Mouse (Mus musculus) left cerebral cortex, postnatal 4 days (tissue): ENCODE measurements around the gene Xpnpep1. TPM values are rescaled to one million over a fixed set of nuclear protein-coding genes. Genes with fewer than 3 reads are reported as not detected.

ENCODE experiments used
- DNase-seq: peaks from one replicate; pipeline ENCODE4 v3.0.0-alpha.2; 2022
- intact Hi-C: fragments of 180-260 bp; cut with DNase I; formaldehyde crosslinking; loops from one replicate; pipeline ENCODE4 v1.15.1; 2025
- total RNA-seq, 2 experiments: library from RNA; stranded (reverse); gene quantifications; 2 replicates each; pipeline ENCODE4 v1.2.3; 2021

The Xpnpep1 gene
- total RNA-seq, 2 experiments from 2014 or later, result 123 to 124 TPM

DNA sequence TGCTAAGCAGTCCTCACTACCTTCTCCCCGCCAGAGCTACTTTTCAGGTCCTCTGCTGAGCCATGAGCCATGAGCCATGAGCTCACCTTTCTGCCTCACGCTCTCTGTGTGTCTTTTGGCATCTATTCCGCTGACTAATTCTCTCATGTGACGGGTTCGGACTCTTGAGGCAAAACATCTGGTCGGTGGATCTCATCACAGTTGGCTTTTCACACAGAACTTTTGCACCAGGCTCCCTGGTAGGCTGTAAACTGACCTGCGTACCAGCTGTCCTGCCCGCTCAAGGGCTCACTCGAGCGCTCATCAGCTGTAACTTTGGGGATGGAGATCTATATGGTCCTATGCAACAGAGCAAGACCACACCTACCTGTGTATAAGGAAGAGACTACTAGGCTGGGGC, 26.9 kb upstream of the Xpnpep1 start:
- intact Hi-C loops, result no loop called here
- DNase-seq, result no peak

GRCm38 (mm10) chr19:53066531-53066930, 26.5 kb upstream of the Xpnpep1 start:
- DNase-seq, result no peak
- intact Hi-C loops, result no loop called here

DNA sequence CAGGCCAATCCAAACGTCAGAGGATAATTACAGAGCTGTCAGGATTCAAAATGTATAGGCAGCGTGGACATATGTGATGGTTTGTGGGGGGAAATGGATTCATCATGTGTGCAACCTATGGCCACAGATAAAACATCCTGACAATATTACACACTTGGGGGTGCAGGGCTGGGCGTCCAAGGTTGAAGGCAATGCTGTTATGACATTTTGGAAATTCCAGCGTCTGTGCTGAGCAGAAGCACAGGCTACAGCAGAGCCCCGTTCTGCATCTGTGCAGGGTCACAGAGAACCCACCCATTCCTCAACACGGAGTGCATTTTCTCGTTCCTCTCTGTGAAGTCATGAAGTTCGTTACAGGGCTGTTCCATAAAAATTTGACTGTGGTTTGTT, 25.0 kb upstream of the Xpnpep1 start:
- intact Hi-C loops, result no loop called here
- no peak for DNase-seq

DNA sequence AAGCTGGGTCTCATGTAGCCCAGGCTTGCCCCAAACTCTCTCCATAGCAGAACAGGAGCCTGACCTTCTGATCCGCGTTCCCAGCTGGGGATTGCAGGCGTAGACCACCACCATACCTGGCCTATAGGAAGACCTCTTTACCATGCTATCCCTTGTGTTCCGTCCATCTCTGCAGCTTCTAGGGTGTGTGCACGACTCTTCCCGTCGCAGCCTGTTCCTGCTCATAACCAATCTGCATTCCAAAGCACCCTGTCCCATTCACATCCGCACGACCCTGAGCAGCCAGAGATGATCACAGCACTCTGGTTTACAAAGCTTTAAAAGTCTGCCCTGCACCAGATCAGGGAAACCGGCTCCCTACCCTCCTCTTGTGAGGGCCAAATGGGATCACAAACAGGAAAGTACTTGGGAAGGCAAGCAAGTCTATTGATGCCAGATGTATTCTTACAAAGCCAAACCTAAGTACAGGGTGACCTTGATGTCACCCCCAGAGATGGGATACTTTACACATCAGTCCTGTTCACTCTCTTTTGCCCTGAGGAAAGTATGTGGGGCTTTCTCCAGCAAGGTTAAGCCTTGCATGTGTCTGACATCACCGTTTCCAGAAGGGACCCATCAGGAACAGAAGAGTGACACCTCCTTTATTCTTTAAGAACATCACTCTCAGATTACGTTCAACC, 24.4 kb upstream of the Xpnpep1 start:
- no peak for DNase-seq
- intact Hi-C loops, result no loop called here

DNA sequence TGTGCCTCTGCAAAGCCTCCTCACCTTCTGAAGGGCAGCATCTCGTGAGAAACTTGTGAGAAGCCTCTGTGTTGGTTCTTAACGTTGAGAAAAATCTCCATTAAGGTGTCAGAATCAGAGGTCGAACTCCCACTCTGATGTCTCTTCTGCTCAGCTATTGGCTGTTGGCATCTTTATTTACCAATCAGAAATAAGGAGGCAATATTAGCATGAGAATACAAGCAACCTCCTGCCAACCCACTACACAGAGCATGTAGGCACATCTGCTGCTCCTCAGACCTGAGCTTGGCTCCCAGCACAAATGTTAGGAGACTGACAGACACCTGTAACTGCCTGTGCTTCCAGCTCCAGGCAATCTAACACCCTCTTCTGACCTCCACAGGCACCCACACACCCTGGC, 22.0 kb upstream of the Xpnpep1 start:
- no peak for DNase-seq
- intact Hi-C loops, result no loop called here

DNA sequence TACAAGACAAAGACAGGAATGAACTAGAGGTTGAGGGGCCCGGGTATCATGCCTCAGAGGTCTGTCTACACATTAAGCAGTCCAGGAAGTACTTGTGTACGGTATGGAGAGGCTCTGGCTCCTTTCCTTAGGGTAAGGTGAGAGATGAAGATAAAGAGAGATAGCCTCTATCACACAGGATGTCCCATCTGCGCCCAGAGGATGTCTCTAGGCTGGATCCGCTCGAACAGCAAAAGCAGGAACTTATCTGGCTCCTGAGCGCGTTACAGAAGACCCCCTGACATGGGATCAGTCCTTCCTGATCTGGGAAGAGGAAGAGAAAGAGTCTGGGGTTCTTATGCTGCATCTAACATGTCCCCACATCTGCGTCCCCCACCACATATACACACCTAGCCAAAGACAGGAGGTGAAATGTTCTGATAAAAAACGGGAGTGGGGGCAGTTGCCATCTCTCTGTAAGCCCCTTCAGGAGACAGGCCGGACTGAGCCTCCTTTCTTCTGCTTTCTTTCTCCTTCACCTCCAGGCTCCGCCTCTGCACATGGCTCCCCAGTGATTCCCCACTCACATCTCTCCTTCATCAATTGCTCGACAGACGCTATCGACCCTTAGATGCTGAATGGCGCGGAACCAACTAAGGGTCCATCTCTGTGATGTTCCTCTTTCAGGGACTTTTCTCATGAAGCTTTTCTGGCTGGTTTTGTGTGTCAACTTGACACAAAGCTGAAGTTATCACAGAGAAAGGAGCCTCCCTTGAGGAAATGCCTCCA, 19.5 kb upstream of the Xpnpep1 start:
- no peak for DNase-seq
- intact Hi-C loops, result no loop called here

DNA sequence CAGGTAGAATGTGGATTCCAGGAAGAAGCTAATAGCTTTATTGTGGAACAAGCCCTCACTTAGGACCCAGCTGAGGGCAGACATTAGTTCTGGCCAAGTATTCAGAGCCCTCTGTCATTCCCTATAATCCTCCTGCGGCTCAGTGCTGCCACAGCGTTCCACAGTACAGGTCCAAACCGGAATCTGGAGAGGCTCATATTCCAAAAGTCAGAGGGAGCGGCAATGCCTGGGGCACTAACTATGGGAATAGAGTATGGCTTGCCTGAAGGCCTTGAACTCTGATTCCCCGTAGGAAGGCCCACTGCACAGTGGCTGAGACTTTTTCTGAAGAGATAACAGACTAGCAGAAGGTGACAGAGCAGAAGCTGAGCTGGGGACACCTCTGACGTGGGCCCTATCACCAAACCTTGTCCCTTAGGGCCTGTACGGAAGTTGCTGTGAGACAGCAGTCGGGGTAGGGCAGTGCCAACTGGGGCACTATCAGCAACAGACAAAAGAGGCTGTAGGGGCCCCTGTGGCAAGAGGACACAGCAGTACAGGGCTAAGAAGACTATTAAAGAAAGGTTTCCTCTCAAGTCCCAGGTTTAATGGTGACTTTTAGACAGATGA, 18.8 kb upstream of the Xpnpep1 start:
- intact Hi-C loops, result no loop called here

DNA sequence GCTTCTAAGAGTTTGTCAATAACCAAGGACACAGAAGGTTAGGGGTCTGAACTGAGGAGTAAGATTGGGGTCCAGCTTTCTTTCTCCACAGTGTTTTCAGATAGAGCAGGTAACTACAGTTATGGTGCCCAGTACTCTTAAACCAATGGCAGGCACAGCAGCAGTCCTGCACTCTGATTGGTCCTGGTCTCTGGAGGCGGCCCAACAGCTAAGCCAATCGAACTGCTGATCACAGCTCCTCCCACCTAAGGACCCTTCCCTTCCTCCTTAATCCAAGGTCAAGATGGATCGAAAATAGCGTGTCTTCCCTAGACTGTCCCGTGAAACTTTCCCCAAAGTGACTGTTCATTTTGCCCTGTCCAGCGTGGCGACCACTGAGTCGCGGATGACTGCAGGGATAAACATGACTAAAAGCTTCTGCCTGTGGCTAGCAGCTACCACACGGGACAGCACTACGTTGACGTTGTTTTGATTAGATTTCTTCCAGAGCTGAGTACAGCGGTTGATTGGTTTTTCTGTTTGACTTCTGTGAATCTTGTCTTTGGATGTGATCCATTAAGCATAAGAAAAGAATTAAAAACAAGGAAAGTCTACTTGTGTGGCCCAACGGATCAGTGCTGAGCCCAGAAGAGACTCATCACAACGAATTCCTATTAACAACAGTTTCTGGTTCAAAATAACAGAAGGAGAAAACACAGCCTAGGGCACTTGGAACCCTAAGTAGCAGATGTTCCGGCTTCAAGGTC, 18.1 kb upstream of the Xpnpep1 start:
- DNase-seq, result no peak
- intact Hi-C loops, result no loop called here

More for the DNA sequence above, 18.8 kb upstream of the Xpnpep1 start:
- no peak for DNase-seq

DNA sequence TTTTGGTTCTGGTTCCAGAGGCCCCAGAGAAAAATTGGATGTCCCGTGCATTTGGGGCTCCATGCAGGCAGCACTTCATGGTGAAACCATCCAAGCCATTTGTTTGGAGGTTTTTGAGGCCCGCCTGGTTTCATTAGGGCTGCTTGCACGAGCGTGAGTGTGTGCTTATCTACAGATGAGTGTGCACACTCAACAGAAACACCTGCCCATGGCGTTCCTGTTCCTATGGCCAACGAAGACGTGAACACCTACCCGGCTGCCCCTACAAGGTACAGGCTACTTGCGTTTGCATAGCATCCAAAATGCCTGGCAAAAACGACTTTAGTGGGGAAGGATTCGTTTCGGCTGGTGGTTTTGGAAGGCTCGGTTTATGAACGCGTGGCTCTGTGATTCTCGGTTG, 13.3 kb upstream of the Xpnpep1 start:
- intact Hi-C loops, result no loop called here
- DNase-seq, result no peak

- DNase-seq, result peak; percentile 27
- intact Hi-C loops, result no loop called here
Measured at GRCm38 (mm10) chr19:53052031-53052670, 12.1 kb upstream of the Xpnpep1 start.

- peak; percentile 43 for DNase-seq
- intact Hi-C loops, result no loop called here
Measured at GRCm38 (mm10) chr19:53051288-53051985, 11.4 kb upstream of the Xpnpep1 start.

DNA sequence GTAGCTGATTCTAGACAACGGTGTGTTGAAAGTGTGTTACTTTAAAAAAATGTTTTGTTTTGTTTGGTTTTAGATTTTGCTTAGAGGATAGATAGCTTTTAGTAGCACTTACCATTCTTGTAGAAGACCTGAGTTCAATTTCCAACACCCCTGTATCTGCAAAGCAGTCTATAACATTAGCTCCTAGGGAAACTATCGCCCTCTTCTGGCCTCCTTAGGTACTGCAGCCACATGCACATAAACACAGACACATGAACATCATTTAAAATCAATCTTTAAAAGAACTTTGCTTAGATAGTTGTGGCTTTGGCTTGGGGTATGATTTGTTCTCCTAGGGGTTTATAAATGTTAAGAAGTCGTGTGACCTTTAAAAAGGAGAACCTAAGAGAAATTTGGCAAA, 10.1 kb upstream of the Xpnpep1 start:
- intact Hi-C loops, result no loop called here
- no peak for DNase-seq

GRCm38 (mm10) chr19:53047208-53047607, 7.2 kb upstream of the Xpnpep1 start:
- intact Hi-C loops, result no loop called here
- no peak for DNase-seq

DNA sequence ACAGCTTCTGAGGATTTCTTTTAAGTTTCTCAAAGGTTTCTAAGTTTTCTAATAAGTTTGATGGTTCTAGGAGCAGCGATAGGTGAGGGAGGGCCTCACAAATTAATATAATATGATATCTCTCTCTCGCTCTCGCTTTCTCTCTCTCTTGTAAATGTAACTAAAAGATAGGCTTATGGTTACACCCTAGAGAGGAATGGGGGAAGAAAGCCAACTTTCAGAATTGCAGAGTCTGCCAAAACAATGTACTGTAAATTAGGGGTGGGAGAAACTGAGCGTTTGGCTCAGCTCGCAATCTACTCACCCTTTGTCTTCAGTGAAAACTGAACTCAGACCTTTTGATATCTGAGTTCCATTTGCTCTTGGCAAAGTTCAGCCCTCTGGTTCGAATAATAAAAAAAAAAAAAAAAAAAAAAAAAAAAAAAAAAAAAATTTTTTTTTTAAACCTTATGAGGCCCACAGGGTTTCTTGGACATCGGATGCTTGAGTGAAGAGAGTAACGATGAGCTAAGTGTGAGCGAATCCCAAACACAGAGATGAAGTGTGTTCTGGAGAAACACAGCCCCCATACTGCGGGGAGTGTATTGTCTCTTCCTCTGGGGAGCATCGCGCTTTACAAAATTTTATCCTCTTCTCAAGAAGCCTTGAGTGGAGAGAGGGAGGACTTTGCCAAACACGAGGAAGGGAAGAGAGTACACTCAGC, 3.6 kb upstream of the Xpnpep1 start:
- intact Hi-C loops, result no loop called here
- DNase-seq, result no peak

GRCm38 (mm10) chr19:53041570-53041969, 1.6 kb upstream of the Xpnpep1 start:
- intact Hi-C loops, result no loop called here
- DNase-seq, result no peak

- no peak for DNase-seq
- intact Hi-C loops, result no loop called here
Measured at GRCm38 (mm10) chr19:53041133-53041510, 1.1 kb upstream of the Xpnpep1 start.

- intact Hi-C loops, result loop anchor here (5.0 kb wide), 1 partner anchor 103 kb away; the partner anchor contains the start of gene Add3
- DNase-seq, result no peak
Measured at GRCm38 (mm10) chr19:53039090-53039489, 924 bp downstream of the Xpnpep1 start.

- DNase-seq, result peak; percentile 99
- intact Hi-C loops, result loop anchor here (5.0 kb wide), 1 partner anchor 104 kb away; the partner anchor contains the start of gene Add3
Measured at GRCm38 (mm10) chr19:53038435-53038938, 1.5 kb downstream of the Xpnpep1 start.

GRCm38 (mm10) chr19:53037925-53038419, 2.0 kb downstream of the Xpnpep1 start:
- no peak for DNase-seq
- intact Hi-C loops, result loop anchor here (5.0 kb wide), 1 partner anchor 104 kb away; the partner anchor contains the start of gene Add3
